In the genomic region with DNA sequence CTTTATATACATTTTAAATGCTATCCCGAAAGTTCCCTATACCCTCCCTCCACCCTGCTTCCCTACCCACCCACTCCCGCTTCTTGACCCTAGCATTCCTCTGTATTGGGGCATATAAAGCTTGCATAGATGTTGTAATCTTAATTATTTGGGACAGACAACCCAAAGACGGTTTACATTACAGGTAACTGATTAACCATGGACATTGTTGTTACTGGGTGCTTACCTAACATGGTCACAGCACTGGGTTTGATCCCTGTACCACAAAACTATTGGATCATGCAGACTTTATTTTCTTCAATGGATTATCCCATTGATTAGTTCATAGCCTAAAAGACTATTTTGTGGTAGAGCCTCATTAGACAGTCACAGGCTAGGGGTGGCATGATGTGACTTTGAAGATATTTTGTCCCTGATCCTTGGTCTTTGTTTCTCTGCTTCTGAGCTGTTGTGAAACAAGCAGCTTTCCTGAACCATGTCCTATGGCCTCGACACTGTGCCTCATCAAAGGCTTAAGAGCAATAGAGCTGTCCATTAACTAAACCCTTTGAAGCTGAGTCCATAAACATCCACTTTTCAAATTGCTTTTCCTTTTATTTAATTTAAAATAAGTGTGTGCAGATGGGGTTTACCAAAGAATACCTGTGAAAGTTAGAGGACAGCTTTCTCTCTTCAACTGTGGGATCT, we compare ENCODE assay signal across 27 mouse cellular contexts. TPM values are rescaled to one million over a fixed set of nuclear protein-coding genes. Genes with fewer than 3 reads are reported as not detected.
"Had no signal": no experiment of that assay in that cellular context is flagged by ENCODE, and none has a peak within 500 bp of the region (broad histone marks: within the 10 kb centered on the region; RNA-seq: fewer than 3 reads in every experiment).

No protein-coding gene starts in this region.

- DNase-seq: kidney, adult 2 months; kidney, postnatal 25 days; layer of hippocampus, adult 9-11 months; layer of hippocampus, postnatal 36 days; lung, adult 2 months; lung, postnatal 14 days; lung, postnatal 4 days; midbrain, embryonic 14.5 days; thymus, adult 18-20 months; thymus, postnatal 4 days had no signal

- ATAC-seq: hindbrain, postnatal 0 days; inflammation-experienced regulatory T-cells, adult 6 months; intestine, embryonic 16.5 days had no signal

- H3K4me3 ChIP-seq: layer of hippocampus, adult 2 months; left cerebral cortex, adult 2 months had no signal

- H3K27ac ChIP-seq: hindbrain, postnatal 0 days; layer of hippocampus, adult 2 months; left cerebral cortex, adult 2 months had no signal

- H3K4me2 ChIP-seq: midbrain, embryonic 11.5 days had no signal

RNA-seq across cellular contexts. Expression of a gene that starts 21.7 kb away (rescaled TPM):
- polyA plus RNA-seq: hindbrain, postnatal 0 days; inflammation-experienced regulatory T-cells, adult 6 months; intestine, embryonic 16.5 days; kidney, adult 2 months; kidney, embryonic 14.5 days; large intestine, adult 2 months; limb, embryonic 11.5 days; limb, embryonic 14.5 days; lung, adult 2 months; lung, embryonic 16.5 days; midbrain, embryonic 11.5 days; midbrain, embryonic 14.5 days; midbrain, postnatal 0 days; neural tube, embryonic 11.5 days; small intestine, adult 2 months; spleen, adult 2 months; stomach, embryonic 16.5 days had no signal

RNA-seq across cellular contexts. Expression of a gene that starts 41.4 kb away (rescaled TPM):
- polyA plus RNA-seq: hindbrain, postnatal 0 days; inflammation-experienced regulatory T-cells, adult 6 months; intestine, embryonic 16.5 days; kidney, adult 2 months; kidney, embryonic 14.5 days; large intestine, adult 2 months; limb, embryonic 11.5 days; limb, embryonic 14.5 days; lung, adult 2 months; lung, embryonic 16.5 days; midbrain, embryonic 11.5 days; midbrain, embryonic 14.5 days; midbrain, postnatal 0 days; neural tube, embryonic 11.5 days; neural tube, embryonic 14.5 days; small intestine, adult 2 months; spleen, adult 2 months; stomach, embryonic 16.5 days had no signal
